Mouse (Mus musculus): ENCODE results near the gene Mical3.

- no peak for TF ChIP-seq POLR2A (IDR thresholded peaks at IDR 0.05; ENCODE audit: extremely low read depth, insufficient read depth, low read length)
- TF ChIP-seq CTCF (IDR thresholded peaks at IDR 0.05; ENCODE audit: low read depth, low read length): no peak
Observed at GRCm38 (mm10) chr6:120965814-120966213, 165.0 kb downstream of the Mical3 start.

All from liver, adult 2 months (tissue).